Mouse (Mus musculus) frontal cortex, postnatal 25 days (tissue): ENCODE results near the gene Prdx1.

Source experiments
- DNase-seq, 2 experiments: peaks; one replicate each; pipeline ENCODE4 v3.0.0; 2022; ENCODE audit warnings: low spot score in 2 of 2

Prdx1 gene

DNA sequence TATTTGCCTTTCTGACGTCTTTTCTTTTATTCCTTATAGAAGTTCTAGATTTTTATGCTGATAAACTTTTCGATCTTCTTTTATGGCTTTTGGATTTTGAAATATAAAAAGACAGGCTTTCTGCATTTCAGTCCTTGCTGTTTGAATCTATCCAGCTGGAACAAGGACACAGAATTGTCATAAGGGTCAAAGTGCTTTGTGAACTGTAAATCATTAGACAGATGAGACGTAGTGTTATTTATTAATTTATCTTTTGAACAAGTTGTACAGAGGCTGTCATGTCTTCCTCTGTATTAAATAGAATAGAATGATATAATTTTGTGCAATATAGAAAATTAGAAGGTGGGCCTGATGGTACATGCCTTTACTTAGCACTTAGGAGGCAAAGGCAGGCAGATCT is 42.1 kb downstream of the Prdx1 start:
- DNase-seq: no peak

DNA sequence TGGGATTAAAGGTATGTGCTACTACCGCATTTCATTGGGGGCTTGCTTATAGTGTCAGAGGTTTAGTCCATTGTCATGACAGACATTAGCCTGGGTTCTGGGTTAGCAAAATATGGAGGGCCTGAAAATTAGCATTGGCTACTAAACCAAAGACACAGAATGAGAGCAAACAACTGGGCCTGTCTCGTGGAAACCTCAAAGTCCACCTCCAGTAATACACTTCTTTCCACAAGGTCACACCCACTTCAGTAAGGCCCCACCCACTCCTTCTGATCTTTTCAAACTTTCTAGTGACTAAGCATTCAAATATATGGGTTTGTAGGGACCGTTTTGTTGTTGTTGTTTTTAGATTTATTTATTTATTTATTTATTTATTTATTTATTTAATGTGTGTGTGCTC is 44.2 kb downstream of the Prdx1 start:
- no peak for DNase-seq

DNA sequence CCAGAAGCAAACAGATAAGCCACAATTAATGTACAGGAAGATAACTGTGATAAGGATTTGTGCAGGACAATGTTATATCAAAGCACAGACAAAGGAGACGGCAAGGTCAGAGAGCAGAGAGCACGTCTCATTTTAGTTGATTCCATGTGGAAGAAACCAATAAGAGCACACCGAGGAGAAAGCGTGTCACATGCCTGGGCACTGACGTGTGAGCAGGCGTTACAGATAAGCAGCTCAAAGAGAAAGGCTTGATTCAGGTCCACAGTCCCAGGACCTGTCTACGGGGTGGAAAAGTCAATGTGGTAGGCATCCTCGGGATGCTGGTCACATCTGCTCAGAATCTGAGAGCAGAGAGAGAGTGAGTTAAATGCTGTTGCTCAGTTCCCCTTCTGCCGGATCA is 45.7 kb downstream of the Prdx1 start:
- DNase-seq: no peak

DNA sequence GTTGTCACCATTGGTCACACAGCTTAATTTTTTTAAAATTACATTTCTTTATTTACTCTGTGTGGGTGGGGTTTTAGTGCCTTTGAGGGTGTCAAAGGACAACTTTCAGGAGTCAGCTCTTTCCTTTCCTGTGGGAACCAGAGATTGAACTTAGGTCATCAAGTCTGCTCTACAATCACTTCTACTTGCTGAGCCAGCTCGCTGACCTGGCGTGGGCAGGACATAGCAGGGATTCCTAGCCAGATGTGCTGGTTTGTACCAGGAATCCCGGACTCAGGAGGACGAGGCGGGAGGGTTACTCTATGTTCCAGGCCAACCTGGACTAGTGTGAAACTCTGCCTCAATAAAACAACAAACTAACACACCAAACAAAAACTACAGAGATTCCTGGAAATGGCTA is 47.0 kb downstream of the Prdx1 start:
- DNase-seq: no peak

DNA sequence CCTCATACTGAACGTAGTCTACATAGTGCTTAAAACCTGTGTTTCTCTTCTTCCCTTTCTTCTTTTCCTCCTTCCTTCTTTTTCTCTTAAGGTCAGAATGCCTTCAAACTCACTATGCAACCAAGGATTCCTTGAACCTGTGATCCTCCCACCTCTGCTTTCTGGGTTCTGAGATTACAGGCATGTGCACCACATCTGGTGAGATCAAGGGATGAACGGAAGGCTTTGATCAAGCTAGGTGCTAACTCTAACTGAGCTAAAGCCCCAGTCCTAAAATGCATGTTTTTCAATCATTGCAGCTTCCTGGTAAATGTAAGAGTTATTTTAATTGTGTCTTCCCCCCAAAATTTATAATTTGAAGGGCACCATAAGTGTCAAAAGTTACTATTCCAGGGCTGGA is 49.7 kb downstream of the Prdx1 start:
- no peak for DNase-seq

DNA sequence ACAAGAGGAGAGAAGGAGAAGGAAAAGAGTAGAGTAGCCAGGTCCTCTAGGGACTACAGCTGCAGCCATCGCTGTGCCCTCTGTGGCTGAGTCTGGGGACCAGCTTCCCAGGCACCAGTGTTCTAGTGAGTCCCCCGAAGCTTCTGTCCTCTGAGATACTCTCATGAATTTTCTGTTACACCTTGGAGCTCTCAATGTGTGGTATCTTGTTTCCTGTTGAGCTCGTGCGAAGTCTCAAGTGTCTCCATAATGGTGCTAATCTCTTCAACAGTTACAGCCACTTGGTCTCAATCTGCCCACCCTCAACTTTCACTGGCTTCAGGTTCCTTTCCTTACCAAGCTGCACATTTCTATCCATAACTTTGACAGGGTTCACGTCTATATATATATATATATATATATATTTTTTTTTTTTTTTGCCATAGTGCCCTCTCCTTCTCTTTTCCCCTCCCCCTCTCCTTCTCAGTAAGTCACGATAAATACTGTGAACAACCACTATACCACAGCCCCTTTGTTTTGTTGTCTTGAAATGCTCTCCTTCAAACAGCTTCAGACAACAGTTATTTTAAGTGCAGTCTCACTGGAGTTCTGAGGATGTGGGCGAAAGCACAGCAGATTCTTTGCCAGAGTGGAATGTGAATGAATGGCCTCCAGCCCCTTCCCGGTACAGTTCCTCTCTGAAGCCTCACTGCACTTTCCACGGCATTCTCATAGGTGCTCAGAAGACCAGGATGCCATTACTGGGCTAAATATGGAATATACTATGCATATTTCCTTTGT is 53.8 kb downstream of the Prdx1 start:
- no peak for DNase-seq

DNA sequence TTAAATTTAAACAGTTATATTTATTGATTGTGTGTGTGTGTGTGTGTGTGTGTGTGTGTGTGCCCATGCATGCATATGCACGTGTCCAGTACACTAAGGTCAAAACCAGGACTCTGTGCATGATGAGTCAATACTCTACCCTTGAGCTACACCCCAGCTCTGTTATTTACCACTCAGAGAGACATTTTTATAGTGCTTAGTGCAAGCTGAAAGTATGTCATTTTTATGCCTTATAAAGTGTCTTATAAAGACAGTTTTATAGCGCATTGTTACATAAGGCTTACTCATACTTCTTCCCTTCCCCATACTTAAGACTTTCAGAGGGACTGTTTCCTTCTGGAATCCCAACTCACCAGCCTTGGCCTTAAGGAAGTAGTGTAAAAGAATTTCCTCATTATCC is 64.4 kb downstream of the Prdx1 start:
- no peak for DNase-seq
